Mouse (Mus musculus): Measurements from ENCODE around the gene Gas2. TPM values are rescaled to one million over a fixed set of nuclear protein-coding genes. Genes with fewer than 3 reads are reported as not detected.

Gene Gas2
- polyA plus RNA-seq, 1 experiment from 2014 or later = 156 TPM

- DNase-seq (ENCODE audit: low spot score) = no peak
- H3K4me3 ChIP-seq (replicated peaks; ENCODE audit: low read depth, low read length) = no peak overlapping the region
- H3K27ac ChIP-seq = no peak overlapping the region
- WGBS = 47% methylated on average over 6 of the region's 6 CpGs
- no peak overlapping the region for H3K9ac ChIP-seq (ENCODE audit: low read depth, low read length)
- no peaks in the 10 kb centered on the region for H3K27me3 ChIP-seq (ENCODE audit: insufficient read depth, low read length)
- no peaks in the 10 kb centered on the region for H3K9me3 ChIP-seq (replicated peaks; ENCODE audit: low read length)
- H3K4me2 ChIP-seq (ENCODE audit: low read length) = no peak overlapping the region
- ATAC-seq (replicated peaks; ENCODE audit: low FRiP score, low read depth) = no peak
- no peak for TF ChIP-seq CTCF (IDR thresholded peaks at IDR 0.05; ENCODE audit: low read depth)
- H3K4me1 ChIP-seq (replicated peaks; ENCODE audit: insufficient read depth, low read length) = no peaks in the 10 kb centered on the region
- H3K36me3 ChIP-seq (ENCODE audit: insufficient read depth, low read length) = no peaks in the 10 kb centered on the region
These were observed 125.1 kb downstream of the Gas2 start for GRCm38 (mm10) chr7:51986909-51987308.

- no peak for TF ChIP-seq CTCF (IDR thresholded peaks at IDR 0.05; ENCODE audit: low read depth)
- Histone ChIP-seq H3K4me2 (ENCODE audit: low read length) (no peak overlapping the region), H3K4me1 (replicated peaks; ENCODE audit: insufficient read depth, low read length) (no peaks in the 10 kb centered on the region), H3K9ac (ENCODE audit: low read depth, low read length) (no peak overlapping the region), H3K9me3 (replicated peaks; ENCODE audit: low read length) (no peaks in the 10 kb centered on the region), H3K36me3 (ENCODE audit: insufficient read depth, low read length) (no peaks in the 10 kb centered on the region), H3K4me3 (replicated peaks; ENCODE audit: low read depth, low read length) (no peak overlapping the region), H3K27ac (no peak overlapping the region), H3K27me3 (ENCODE audit: insufficient read depth, low read length) (no peaks in the 10 kb centered on the region)
- no peak for DNase-seq (ENCODE audit: low spot score)
- no peak for ATAC-seq (replicated peaks; ENCODE audit: low FRiP score, low read depth)
- 72% methylated on average over 3 of the region's 3 CpGs for WGBS
These were observed 129.2 kb downstream of the Gas2 start for GRCm38 (mm10) chr7:51991020-51991419.

- Histone ChIP-seq H3K4me1 (replicated peaks; ENCODE audit: insufficient read depth, low read length) (no peaks in the 10 kb centered on the region), H3K27me3 (ENCODE audit: insufficient read depth, low read length) (no peaks in the 10 kb centered on the region), H3K4me3 (replicated peaks; ENCODE audit: low read depth, low read length) (peak within 1 kb of the TSS; percentile 51), H3K9me3 (replicated peaks; ENCODE audit: low read length) (no peaks in the 10 kb centered on the region), H3K27ac (peak within 1 kb of the TSS; percentile 71), H3K9ac (ENCODE audit: low read depth, low read length) (peak within 1 kb of the TSS; percentile 48), H3K4me2 (ENCODE audit: low read length) (peak within 1 kb of the TSS; percentile 57), H3K36me3 (ENCODE audit: insufficient read depth, low read length) (no peaks in the 10 kb centered on the region)
- TF ChIP-seq CTCF (IDR thresholded peaks at IDR 0.05; ENCODE audit: low read depth) = no peak
- DNase-seq (ENCODE audit: low spot score) = peak; percentile 96
- peak; percentile 96 for ATAC-seq (replicated peaks; ENCODE audit: low FRiP score, low read depth)
- under 1% methylated on average over 40 of the region's 47 CpGs for WGBS
These were observed 143.9 kb downstream of the Gas2 start, which contains the start of gene Svip for GRCm38 (mm10) chr7:52005511-52006295. Gene Svip, minus strand, starts transcription at chr7:52006018.

GRCm38 (mm10) chr7:52006296-52006630 is 144.4 kb downstream of the Gas2 start:
- Histone ChIP-seq H3K36me3 (ENCODE audit: insufficient read depth, low read length) (no peaks in the 10 kb centered on the region), H3K4me2 (ENCODE audit: low read length) (peak overlapping the region; percentile 57), H3K4me1 (replicated peaks; ENCODE audit: insufficient read depth, low read length) (no peaks in the 10 kb centered on the region), H3K9me3 (replicated peaks; ENCODE audit: low read length) (no peaks in the 10 kb centered on the region), H3K4me3 (replicated peaks; ENCODE audit: low read depth, low read length) (peak overlapping the region; percentile 51), H3K27me3 (ENCODE audit: insufficient read depth, low read length) (no peaks in the 10 kb centered on the region), H3K9ac (ENCODE audit: low read depth, low read length) (no peak overlapping the region), H3K27ac (0 out of 2 replicates have a peak overlapping the region, but pooled peaks have one; percentile 39)
- ATAC-seq (replicated peaks; ENCODE audit: low FRiP score, low read depth) = no peak; the same call in 1 of the 2 replicates
- WGBS = 1% methylated on average over 9 of the region's 9 CpGs
- no peak for TF ChIP-seq CTCF (IDR thresholded peaks at IDR 0.05; ENCODE audit: low read depth)
- DNase-seq (ENCODE audit: low spot score) = no peak

- Histone ChIP-seq H3K9ac (ENCODE audit: low read depth, low read length) (no peak overlapping the region), H3K4me2 (ENCODE audit: low read length) (no peak overlapping the region), H3K27me3 (ENCODE audit: insufficient read depth, low read length) (no peaks in the 10 kb centered on the region), H3K4me1 (replicated peaks; ENCODE audit: insufficient read depth, low read length) (no peaks in the 10 kb centered on the region), H3K4me3 (replicated peaks; ENCODE audit: low read depth, low read length) (no peak overlapping the region), H3K27ac (no peak overlapping the region), H3K9me3 (replicated peaks; ENCODE audit: low read length) (no peaks in the 10 kb centered on the region), H3K36me3 (ENCODE audit: insufficient read depth, low read length) (no peaks in the 10 kb centered on the region)
- 75% methylated on average over 2 of the region's 2 CpGs for WGBS
- no peak for TF ChIP-seq CTCF (IDR thresholded peaks at IDR 0.05; ENCODE audit: low read depth)
- ATAC-seq (replicated peaks; ENCODE audit: low FRiP score, low read depth) = no peak
- DNase-seq (ENCODE audit: low spot score) = no peak
These were observed 145.3 kb downstream of the Gas2 start for GRCm38 (mm10) chr7:52007138-52007537.

- no peak for TF ChIP-seq CTCF (IDR thresholded peaks at IDR 0.05; ENCODE audit: low read depth)
- H3K27me3 ChIP-seq (ENCODE audit: insufficient read depth, low read length) = no peaks in the 10 kb centered on the region
- no peak overlapping the region for H3K9ac ChIP-seq (ENCODE audit: low read depth, low read length)
- ATAC-seq (replicated peaks; ENCODE audit: low FRiP score, low read depth) (no peak), DNase-seq (ENCODE audit: low spot score) (no peak)
- H3K4me2 ChIP-seq (ENCODE audit: low read length) = no peak overlapping the region
- no peak overlapping the region for H3K27ac ChIP-seq
- WGBS = 77% methylated on average over 7 of the region's 7 CpGs
- no peaks in the 10 kb centered on the region for H3K36me3 ChIP-seq (ENCODE audit: insufficient read depth, low read length)
- H3K4me3 ChIP-seq (replicated peaks; ENCODE audit: low read depth, low read length) = no peak overlapping the region
- H3K9me3 ChIP-seq (replicated peaks; ENCODE audit: low read length) = no peaks in the 10 kb centered on the region
- no peaks in the 10 kb centered on the region for H3K4me1 ChIP-seq (replicated peaks; ENCODE audit: insufficient read depth, low read length)
These were observed 151.6 kb downstream of the Gas2 start for GRCm38 (mm10) chr7:52013457-52013856.

Measured in kidney, postnatal 0 days (tissue).